Mouse (Mus musculus) cortical plate, adult 2 months (tissue): ENCODE results near the gene Ldb2. TPM values are rescaled to one million over a fixed set of nuclear protein-coding genes. Genes with fewer than 3 reads are reported as not detected.

Source experiments
- H3K27ac ChIP-seq: fragments of 200-500 bp; 2 replicates; pipeline ENCODE4 v1.5.1; 2012; ENCODE audit warnings: low read length, control low read depth, inconsistent platforms; ENCODE audit not compliant: insufficient read depth
- H3K4me1 ChIP-seq: fragments of 200-500 bp; 2 replicates; pipeline ENCODE4 v1.6.1; 2011; ENCODE audit warnings: low read length; ENCODE audit not compliant: control insufficient read depth, insufficient read depth
- H3K4me3 ChIP-seq: fragments of 200-500 bp; 2 replicates; pipeline ENCODE4 v1.5.1; 2011; ENCODE audit warnings: mild to moderate bottlenecking, low read length, control low read depth; ENCODE audit not compliant: insufficient read depth
- CTCF ChIP-seq: fragments of 200-500 bp; IDR thresholded peaks from 2 replicates; pipeline ENCODE4 v1.5.1; 2011; ENCODE audit warnings: mild to moderate bottlenecking, control low read depth, low read length; ENCODE audit not compliant: insufficient read depth; ENCODE audit errors: extremely low read depth
- POLR2A ChIP-seq: fragments of 200-500 bp; IDR thresholded peaks from 2 replicates; pipeline ENCODE4 v1.6.1; 2011; ENCODE audit warnings: mild to moderate bottlenecking, low read length, control low read depth; ENCODE audit not compliant: insufficient read depth; ENCODE audit errors: extremely low read depth
- polyA plus RNA-seq: library from polyadenylated mRNA; depleted of rRNA; stranded (reverse); fragments of >200 nt; gene quantifications from 2 replicates; pipeline ENCODE4 v1.2.3, GENCODE M21; 2012

Ldb2 gene
- polyA plus RNA-seq, 1 experiment = 33.3 TPM

DNA sequence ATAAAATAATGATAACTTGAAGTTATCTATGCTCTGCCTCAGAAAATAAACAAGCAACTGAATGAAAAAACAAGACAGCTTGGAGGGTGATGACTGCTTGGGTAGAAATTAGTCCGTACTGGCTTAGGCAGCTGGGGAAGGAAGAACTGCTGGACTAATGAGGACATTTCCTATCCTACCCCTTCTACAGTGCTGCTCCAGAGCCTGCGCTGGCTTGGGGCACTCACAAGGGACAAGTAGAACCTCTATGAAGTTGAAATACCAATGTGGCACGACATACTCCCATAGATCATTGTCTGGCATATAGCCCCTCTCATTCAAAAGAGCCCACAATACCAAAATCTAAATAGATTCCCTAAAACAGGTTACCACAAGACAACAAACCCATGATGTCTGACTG lies 131.6 kb downstream of the Ldb2 start:
- TF ChIP-seq CTCF (no peak), POLR2A (no peak)
- Histone ChIP-seq H3K27ac (no peak overlapping the region), H3K4me3 (no peak overlapping the region), H3K4me1 (no peaks in the 10 kb centered on the region)

DNA sequence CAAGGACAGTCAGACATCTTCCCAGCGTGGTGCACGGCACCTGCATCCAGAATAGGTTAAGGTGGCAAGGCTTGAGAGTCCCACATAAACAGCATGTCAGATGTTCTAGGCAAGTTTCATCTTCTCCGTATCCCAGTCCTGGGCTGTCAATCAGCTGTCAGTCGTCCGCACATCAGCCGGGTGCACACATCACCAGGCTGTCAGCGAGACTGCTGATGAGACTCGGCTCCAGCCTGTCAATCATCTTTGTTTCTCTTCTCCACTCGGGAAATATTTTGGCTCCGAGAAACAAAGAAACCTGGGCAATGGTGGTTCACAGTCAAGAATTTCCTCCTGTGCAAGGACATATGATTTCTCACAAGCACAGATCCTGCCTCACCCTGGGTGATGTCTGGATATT lies 132.1 kb downstream of the Ldb2 start:
- H3K27ac ChIP-seq = no peak overlapping the region

DNA sequence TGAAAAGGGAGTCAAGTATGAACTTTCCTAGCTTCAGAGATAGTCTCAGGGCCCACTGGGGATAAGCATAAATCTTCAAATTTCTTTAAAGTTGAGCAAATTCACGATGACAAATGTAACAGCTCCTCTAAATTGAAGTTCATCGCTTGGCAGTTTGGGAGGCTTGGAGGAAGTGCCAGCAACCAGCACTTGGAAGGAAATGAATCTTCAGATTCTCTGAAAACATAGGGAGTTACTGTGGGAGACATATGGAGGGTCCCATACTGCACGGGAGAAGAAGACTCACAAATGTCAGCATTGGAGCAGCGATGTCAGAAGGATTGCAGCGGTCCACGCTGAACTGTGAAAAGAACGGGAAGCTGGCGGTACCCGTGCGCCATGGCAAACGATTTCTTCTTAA lies 139.8 kb downstream of the Ldb2 start:
- Histone ChIP-seq H3K27ac (no peak overlapping the region), H3K4me3 (no peak overlapping the region; the same call in 1 of the 2 replicates), H3K4me1 (peaks cover 1% of the 10 kb centered on the region; the same call in 1 of the 2 replicates)
- TF ChIP-seq POLR2A = no peak
- TF ChIP-seq CTCF = no peak

More for the DNA sequence above, 132.1 kb downstream of the Ldb2 start:
- no peak overlapping the region for H3K4me3 ChIP-seq
- TF ChIP-seq CTCF = no peak
- no peak for TF ChIP-seq POLR2A
- no peaks in the 10 kb centered on the region for H3K4me1 ChIP-seq

DNA sequence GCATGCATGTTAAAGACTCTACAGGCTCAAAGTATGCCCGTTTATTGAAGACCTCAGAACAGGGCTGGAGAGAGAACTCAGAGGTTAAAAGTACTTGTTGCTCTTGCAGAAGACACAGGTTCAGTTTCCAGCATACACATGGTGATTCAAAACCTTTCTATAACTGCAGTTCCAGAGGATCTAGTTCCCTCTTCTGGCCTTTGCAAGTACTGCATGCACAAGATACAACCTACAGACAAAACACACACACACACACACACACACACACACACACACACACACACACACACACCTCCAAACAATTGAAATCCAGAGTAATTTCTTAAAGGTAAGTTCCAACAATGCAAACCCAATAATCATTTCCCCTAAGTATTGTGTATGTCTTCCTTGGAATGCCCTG lies 142.8 kb downstream of the Ldb2 start:
- TF ChIP-seq CTCF = 0 out of 2 replicates have a peak, but pooled peaks have one; percentile 5
- no peak for TF ChIP-seq POLR2A
- H3K4me1 ChIP-seq = peaks cover 1% of the 10 kb centered on the region; the same call in 1 of the 2 replicates
- no peak overlapping the region for H3K4me3 ChIP-seq
- no peak overlapping the region for H3K27ac ChIP-seq

DNA sequence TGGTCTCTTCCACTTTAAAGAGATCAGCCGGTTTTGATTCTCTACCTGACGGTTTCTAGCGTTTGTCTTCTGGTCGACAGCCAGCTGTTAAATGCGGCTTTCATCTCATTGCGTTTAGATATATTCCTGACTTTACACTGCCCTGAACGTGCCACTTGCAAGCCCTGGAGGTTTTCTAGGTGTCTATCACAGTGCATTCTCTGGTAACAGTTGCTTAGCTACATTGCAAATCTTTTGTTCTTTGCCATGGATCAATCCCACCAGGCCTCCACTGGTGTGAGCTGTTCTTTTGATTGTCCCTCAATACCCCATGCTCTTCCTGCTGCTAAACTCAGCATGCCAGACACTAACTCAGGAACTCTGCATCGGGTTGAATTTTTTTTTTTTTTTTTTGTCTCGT lies 145.1 kb downstream of the Ldb2 start:
- Histone ChIP-seq H3K4me1 (no peaks in the 10 kb centered on the region), H3K4me3 (no peak overlapping the region), H3K27ac (no peak overlapping the region)
- no peak for TF ChIP-seq CTCF
- no peak for TF ChIP-seq POLR2A

DNA sequence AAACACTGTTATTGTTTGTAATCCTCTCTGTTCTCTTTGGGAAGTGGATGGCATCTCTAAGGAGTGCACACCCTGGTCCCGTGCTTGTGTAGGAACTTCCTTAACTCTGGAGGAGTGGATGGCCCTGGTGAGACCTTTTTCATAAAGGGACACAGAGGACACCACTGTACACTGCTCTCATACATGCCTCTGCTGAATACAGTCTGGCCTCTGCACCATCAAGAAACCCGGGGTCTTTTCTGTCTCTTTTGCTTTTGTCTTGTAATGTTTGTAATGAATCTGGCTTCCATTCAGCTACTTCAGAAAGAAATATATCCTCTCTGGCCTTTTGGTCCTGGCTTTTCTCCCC lies 152.7 kb downstream of the Ldb2 start:
- TF ChIP-seq CTCF (no peak), POLR2A (no peak)
- Histone ChIP-seq H3K4me3 (no peak overlapping the region), H3K27ac (no peak overlapping the region), H3K4me1 (no peaks in the 10 kb centered on the region; the same call in 1 of the 2 replicates)

DNA sequence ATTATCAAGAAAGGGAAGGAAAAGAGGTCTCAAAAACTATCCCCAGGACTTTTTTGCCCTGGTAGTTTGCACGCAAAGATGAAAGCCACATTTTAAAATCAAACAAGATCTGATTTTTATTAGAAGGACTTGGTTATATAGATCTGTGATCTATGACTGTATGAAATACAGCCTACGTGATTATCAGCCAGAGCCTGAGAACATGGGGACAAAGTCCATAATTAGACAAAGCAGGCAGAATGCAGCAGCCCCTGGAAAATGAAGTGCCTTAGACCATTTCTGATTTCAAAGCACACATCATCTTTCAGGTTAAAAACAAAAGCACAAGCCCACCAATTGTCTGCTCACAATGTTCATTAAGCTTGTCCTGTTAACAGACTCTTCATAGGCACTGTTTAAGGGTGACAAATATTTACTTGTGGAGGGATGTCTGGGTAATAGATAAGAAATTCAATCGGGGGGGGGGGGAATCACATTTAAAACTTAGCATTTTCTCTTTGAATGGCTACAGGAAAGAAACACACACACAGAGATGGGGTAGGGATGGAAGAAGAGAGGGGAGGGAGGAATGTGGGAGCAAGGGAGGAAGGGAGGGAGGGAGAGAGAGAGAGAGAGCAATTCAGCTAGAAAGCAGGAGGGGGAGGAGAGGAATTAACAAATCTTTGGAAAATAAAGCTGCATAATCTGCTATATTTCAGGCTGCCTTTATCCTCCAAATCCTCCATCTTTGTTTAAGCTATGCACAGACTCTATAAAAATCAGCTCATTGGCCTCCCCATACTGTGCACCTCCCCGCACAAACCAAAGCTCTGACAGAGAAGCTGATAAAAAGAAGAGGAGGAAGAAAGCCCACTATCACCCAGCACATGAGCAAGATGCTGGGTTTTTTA lies 153.3 kb downstream of the Ldb2 start:
- Histone ChIP-seq H3K27ac (no peak overlapping the region), H3K4me1 (no peaks in the 10 kb centered on the region; the same call in 1 of the 2 replicates), H3K4me3 (no peak overlapping the region)
- TF ChIP-seq CTCF (no peak), POLR2A (no peak)

DNA sequence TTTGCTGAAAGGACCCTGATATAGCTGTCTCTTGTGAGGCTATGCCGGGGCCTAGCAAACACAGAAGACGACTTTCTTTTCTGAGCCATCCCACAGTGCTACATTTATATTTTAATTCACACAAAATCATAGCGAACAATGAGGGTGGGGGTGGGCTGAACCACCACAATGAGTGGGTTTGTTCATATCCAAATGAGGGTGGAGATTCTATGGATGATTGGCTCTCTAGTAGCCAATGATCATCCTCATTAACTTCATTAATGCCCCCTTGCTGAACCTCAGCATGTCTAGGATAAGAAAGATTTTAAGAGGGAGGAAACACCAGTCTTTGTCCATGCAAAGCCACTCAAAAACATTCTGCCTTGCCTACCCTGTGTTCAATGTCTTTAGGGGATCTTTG lies 156.4 kb downstream of the Ldb2 start:
- H3K27ac ChIP-seq = no peak overlapping the region
- TF ChIP-seq POLR2A (no peak), CTCF (no peak)
- H3K4me1 ChIP-seq = no peaks in the 10 kb centered on the region; the same call in 1 of the 2 replicates

DNA sequence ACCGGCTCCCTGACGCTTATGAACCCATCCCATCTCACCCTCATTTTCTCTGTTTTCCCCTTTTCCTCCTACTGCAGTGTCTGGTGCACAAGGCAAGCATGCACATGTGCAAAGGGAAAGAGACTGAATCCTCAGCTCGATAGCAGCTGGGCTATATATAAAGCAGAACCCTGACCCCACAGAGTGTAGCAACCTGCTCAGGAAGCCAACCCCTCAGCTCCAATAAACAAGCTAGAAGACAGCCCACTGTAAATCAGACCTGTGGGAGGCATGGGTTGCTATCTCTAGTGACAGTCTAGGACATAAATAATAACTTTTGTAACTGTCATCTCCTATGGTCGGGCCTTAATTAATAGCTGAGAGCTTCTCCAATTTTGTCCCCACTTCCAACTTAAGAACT lies 158.4 kb downstream of the Ldb2 start:
- TF ChIP-seq POLR2A (no peak), CTCF (no peak)

More for the DNA sequence above, 156.4 kb downstream of the Ldb2 start:
- no peak overlapping the region for H3K4me3 ChIP-seq

DNA sequence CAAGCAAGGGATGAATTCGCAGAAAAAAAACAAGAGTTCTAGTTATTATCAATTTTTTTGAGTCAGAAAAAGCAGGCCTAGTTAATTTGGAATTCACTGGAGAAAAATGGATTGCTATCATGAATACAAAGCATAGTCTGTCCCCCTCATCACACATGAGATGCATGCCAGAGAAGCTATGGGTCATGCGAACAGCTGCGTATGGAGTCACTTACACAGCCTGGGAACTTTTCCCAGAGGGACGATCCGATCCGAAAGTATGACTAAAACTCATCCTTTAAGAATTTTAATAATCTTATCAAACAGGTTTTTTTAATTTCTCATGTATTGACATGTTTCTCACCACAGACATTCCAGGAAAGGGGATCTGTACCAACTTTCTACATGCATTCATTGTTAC lies 163.9 kb downstream of the Ldb2 start:
- no peak overlapping the region for H3K27ac ChIP-seq
- H3K4me3 ChIP-seq = no peak overlapping the region
- TF ChIP-seq POLR2A = no peak
- TF ChIP-seq CTCF = no peak
- no peaks in the 10 kb centered on the region for H3K4me1 ChIP-seq

More for the DNA sequence above, 158.4 kb downstream of the Ldb2 start:
- no peak overlapping the region for H3K27ac ChIP-seq
- H3K4me1 ChIP-seq = no peaks in the 10 kb centered on the region
- H3K4me3 ChIP-seq = no peak overlapping the region
